Mouse (Mus musculus): ENCODE data around the gene Dmwd. TPM values are rescaled to one million over a fixed set of nuclear protein-coding genes. Genes with fewer than 3 reads are reported as not detected.

The Dmwd gene
- polyA plus RNA-seq (2017; shearing (Covaris generic)), result 0.22 TPM

DNA sequence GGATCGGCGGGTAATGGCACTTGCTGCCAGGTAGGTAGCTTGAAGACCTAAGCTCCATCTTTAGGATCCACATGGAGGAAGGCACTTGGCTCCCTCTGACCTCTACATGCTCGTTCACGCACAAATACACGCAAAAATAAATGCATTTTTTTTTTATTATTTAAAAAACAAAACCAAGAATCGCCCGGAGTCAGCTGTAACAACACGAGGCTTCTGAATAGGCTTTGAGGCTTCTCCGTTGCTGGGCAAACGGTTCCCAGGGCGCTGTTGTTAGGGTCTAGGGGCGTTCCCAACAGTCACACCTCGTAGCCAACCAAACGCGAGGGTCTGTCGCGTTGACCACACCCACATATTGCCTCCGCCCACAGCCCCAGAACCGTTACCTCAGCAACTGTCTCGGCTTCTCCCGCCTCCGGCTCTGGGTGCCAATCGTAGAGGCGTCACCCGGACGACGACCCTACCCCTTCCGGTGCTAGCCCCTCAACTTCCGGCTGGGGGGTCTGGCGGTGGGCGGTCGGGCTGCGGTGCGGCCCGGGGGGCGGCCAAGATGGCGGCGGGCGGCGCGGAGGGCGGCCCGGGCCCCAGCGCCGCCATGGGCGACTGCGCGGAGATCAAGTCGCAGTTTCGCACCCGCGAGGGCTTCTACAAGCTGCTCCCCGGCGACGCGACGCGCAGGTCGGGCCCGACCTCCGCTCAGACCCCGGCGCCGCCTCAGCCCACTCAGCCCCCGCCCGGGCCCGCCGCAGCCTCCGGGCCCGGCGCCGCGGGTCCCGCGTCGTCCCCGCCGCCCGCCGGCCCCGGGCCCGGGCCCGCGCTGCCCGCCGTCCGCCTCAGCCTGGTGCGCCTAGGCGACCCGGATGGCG, at the start of gene Dmwd:
TSS of gene Dmwd (plus strand) at position 505 of the 863 bp plus-strand sequence.

DNA sequence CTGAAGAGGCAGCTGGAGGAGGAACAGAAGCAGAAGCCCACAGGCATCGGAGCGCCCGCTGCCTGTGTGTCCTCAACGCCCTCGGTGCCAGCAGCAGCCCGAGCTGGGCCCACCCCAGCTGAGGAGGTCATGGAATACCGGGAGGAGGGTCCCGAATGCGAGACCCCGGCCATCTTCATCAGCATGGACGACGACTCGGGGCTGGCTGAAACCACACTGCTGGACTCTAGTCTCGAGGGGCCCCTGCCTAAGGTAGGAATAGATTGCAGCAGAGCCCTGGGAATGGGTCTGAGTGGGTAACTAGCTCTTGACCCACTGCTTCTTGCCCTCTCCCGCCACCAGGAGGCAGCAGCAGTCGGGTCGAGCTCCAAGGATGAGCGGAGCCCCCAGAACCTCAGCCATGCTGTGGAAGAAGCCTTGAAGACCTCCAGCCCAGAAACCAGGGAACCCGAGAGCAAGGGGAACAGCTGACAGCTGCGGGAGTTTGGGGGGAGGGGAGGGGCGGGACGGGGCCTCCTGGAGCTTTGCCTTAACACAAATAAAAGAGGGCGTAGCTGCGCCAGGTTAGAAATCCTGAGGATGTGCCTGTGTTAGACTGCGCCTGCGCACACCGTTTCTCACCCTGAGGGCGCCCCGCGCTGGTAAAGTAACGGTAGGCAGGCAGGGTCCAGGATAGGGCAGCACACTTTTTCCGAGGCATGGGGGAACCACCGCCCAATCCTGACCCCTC, 21.8 kb upstream of the Dmwd start, which contains the start of gene Rsph6a:
TSS of gene Rsph6a (plus strand) at position 644 of the 730 bp plus-strand sequence.

DNA sequence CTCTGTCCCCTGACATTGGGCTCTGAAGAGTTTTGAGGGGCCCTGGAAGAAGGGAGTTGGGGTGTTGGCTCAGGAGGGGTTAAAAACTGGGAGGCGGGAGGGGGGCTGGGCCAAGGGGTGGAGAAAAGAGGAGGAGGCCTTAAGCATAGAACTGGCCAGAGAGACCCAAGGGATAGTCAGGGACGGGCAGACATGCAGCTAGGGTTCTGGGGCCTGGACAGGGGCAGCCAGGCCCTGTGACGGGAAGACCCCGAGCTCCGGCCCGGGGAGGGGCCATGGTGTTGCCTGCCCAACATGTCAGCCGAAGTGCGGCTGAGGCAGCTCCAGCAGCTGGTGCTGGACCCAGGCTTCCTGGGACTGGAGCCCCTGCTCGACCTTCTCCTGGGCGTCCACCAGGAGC, 7.7 kb downstream of the Dmwd start, which contains the start of gene Dmpk:
TSS of gene Dmpk (plus strand) at position 149 of the 400 bp plus-strand sequence.

DNA sequence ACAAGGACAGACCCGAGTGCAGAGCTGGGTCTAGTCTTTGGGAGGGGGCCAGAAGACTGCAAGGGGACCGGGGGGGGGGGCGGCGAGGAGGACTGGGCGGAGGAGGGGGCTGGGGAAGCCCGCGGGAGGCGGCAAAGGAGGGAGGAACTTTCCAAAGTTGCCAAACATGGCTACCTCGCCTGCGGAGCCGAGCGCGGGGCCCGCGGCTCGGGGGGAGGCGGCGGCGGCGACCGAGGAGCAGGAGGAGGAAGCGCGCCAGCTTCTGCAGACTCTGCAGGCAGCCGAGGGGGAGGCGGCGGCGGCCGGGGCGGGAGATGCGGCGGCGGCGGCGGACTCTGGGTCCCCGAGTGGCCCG, 18.4 kb downstream of the Dmwd start, which contains the start of gene Six5:
TSS of gene Six5 (plus strand) at position 124 of the 355 bp plus-strand sequence.

DNA sequence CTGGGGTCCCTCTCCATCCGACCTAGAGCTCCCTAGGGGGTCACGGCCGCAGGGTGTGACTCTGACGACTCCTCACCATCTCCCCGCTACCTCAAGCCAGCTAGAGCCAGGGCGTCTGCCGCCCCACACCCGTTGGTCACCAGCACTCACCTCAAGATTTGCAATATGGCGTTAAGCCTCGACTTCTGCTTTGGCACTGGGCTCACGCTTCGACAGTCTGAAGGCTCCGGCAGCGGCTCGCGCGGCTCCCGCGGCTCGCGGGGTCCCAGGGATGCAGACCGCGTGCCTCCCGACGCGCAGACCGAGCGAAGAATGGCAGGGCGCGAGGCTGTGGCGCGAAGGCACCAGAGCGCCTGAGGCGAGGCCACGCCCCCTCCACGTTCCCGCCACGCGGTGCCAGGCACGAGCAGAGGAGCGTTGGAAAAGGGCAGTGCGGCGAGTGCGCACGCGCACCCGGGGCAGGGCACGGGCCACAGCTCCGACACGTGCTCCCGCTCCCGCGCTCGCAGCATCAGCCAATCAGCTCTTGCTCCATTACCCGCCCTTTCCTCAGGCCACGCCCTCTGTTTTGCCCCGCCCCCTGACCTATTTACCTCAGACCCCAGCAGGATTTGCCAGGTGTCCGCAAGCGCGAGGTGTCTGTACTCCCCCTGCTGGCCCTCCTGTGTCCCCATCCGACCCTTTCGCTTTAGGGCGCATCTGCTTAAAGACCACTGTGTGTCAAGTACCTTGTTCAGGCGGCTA, 42.2 kb downstream of the Dmwd start, which contains the start of gene Gm4969:
TSS of gene Gm4969 (minus strand) at position 341 of the 744 bp plus-strand sequence.

DNA sequence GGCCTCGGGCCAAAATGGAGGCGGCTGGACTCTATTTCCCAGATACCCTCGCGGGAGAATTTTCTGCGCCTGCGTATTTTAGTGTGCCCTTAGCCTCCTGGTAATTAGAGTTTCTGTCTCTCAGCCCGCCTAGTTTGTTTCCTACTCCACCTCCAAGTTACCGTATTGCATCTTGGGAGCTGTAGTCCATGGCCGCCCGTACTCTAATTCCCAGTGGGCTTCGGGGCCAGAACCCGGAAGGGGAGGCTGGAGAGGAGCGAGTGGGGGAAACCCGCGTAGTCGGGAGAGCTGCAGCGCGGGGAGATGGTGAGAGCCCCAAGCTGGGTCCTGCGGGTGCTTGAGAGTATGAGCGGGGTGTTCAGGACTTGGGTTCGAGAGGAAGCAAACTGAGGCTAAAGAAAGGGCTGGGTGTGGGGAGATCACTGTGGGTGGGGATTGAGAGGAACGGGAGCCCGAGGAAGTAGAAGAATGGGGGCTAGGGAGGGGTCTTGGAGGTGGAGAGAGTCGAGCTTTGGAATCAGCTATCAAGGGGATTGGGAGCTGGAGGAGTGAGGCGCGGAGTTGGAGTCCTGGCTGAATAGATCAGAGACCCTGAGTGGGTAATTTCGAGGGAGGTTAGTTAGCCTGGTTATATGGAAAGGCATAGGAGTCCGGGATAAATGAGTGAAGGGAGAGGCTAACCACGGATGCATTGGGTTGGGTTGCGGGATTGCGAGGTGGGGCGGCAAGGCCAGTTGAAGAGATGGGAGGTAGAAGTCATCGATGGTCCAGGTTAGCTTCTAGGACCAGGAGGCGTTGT, 43.8 kb downstream of the Dmwd start, which contains the start of gene Fbxo46:
TSS of gene Fbxo46 (plus strand) at position 229 of the 799 bp plus-strand sequence.

Other genes with a start within 250 kb of the Dmwd start
- not detected for gene Mill2, start 236.3 kb upstream of the Dmwd start, polyA plus RNA-seq (2017; shearing (Covaris generic))
- gene Pglyrp1, start 204.9 kb upstream of the Dmwd start, polyA plus RNA-seq (2017; shearing (Covaris generic)), result 257 TPM
- gene Ccdc61, start 165.8 kb upstream of the Dmwd start, polyA plus RNA-seq (2017; shearing (Covaris generic)), result 36.3 TPM
- not detected for gene Nova2, start 150.3 kb upstream of the Dmwd start, polyA plus RNA-seq (2017; shearing (Covaris generic))
- gene Nanos2, start 88.8 kb upstream of the Dmwd start, polyA plus RNA-seq (2017; shearing (Covaris generic)), result not detected
- gene Mypop, start 85.0 kb upstream of the Dmwd start, polyA plus RNA-seq (2017; shearing (Covaris generic)), result 3.5 TPM
- gene Irf2bp1, start 72.2 kb upstream of the Dmwd start, polyA plus RNA-seq (2017; shearing (Covaris generic)), result 4.6 TPM
- not detected for gene Foxa3, start 52.7 kb upstream of the Dmwd start, polyA plus RNA-seq (2017; shearing (Covaris generic))
- gene Sympk, start 51.9 kb upstream of the Dmwd start, polyA plus RNA-seq (2017; shearing (Covaris generic)), result 23.2 TPM
- gene Rsph6a, start 21.5 kb upstream of the Dmwd start, polyA plus RNA-seq (2017; shearing (Covaris generic)), result not detected
- 1.0 TPM for gene Dmpk, start 7.6 kb downstream of the Dmwd start, polyA plus RNA-seq (2017; shearing (Covaris generic))
- gene Six5, start 18.4 kb downstream of the Dmwd start, polyA plus RNA-seq (2017; shearing (Covaris generic)), result 0.39 TPM
- gene Gm4969, start 42.1 kb downstream of the Dmwd start, polyA plus RNA-seq (2017; shearing (Covaris generic)), result not detected
- 27.9 TPM for gene Fbxo46, start 43.6 kb downstream of the Dmwd start, polyA plus RNA-seq (2017; shearing (Covaris generic))
- 9.7 TPM for gene Qpctl, start 73.1 kb downstream of the Dmwd start, polyA plus RNA-seq (2017; shearing (Covaris generic))
- 51.3 TPM for gene Snrpd2, start 73.5 kb downstream of the Dmwd start, polyA plus RNA-seq (2017; shearing (Covaris generic))
- gene Gipr, start 89.9 kb downstream of the Dmwd start, polyA plus RNA-seq (2017; shearing (Covaris generic)), result not detected
- 31.6 TPM for gene Eml2, start 100.2 kb downstream of the Dmwd start, polyA plus RNA-seq (2017; shearing (Covaris generic))
- 0.16 TPM for gene Gpr4, start 136.3 kb downstream of the Dmwd start, polyA plus RNA-seq (2017; shearing (Covaris generic))
- gene Opa3, start 152.1 kb downstream of the Dmwd start, polyA plus RNA-seq (2017; shearing (Covaris generic)), result 25.4 TPM
- 333 TPM for gene Vasp, start 195.6 kb downstream of the Dmwd start, polyA plus RNA-seq (2017; shearing (Covaris generic))
- 2.8 TPM for gene Ppm1n, start 203.8 kb downstream of the Dmwd start, polyA plus RNA-seq (2017; shearing (Covaris generic))
- gene Rtn2, start 206.4 kb downstream of the Dmwd start, polyA plus RNA-seq (2017; shearing (Covaris generic)), result not detected
- 0.78 TPM for gene Fosb, start 233.8 kb downstream of the Dmwd start, polyA plus RNA-seq (2017; shearing (Covaris generic))